Mouse (Mus musculus) hindbrain, embryonic 12.5 days (tissue): ENCODE measurements at regions not wholly inside any gene's neighbourhood (a gene's known extent, or its start where the extent isn't known, plus 50 kb on each side); places are given as distances from the start of the nearest gene placed in this dataset.

Source experiments
- ATAC-seq: fragments of 200-750 bp; cut with Nextera tagmentation; 2 replicates; pipeline ENCODE4 v1.8.0; 2017; ENCODE audit warnings: moderate TSS enrichment; ENCODE audit not compliant: low FRiP score
- H3K27ac ChIP-seq: fragments of 300-500 bp; sonication (generic); 2 replicates; pipeline ENCODE4 v1.5.1; 2016; ENCODE audit warnings: mild to moderate bottlenecking
- H3K27me3 ChIP-seq: fragments of 300-500 bp; sonication (generic); 2 replicates; pipeline ENCODE4 v1.6.1; 2016; ENCODE audit warnings: mild to moderate bottlenecking
- H3K36me3 ChIP-seq: fragments of 300-500 bp; sonication (generic); 2 replicates; pipeline ENCODE4 v1.6.1; 2016; ENCODE audit warnings: mild to moderate bottlenecking
- H3K4me1 ChIP-seq: fragments of 300-500 bp; sonication (generic); 2 replicates; pipeline ENCODE4 v1.6.1; 2016
- H3K4me2 ChIP-seq: fragments of 300-500 bp; sonication (generic); replicated peaks from 2 replicates; pipeline ENCODE4 v1.6.1; 2016; ENCODE audit warnings: mild to moderate bottlenecking
- H3K4me3 ChIP-seq: fragments of 300-500 bp; sonication (generic); 2 replicates; pipeline ENCODE4 v1.5.1; 2016; ENCODE audit warnings: mild to moderate bottlenecking
- H3K9ac ChIP-seq: fragments of 300-500 bp; sonication (generic); 2 replicates; pipeline ENCODE4 v1.6.1; 2016; ENCODE audit warnings: mild to moderate bottlenecking, moderate library complexity
- H3K9me3 ChIP-seq: fragments of 300-500 bp; sonication (generic); replicated peaks from 2 replicates; pipeline ENCODE4 v1.6.1; 2016; ENCODE audit warnings: mild to moderate bottlenecking
- WGBS: fragments of 180-500 bp; shearing (Covaris S2); methylation state at CpG from one replicate; pipeline ENCODE4 v1.1.7; 2016; 5-methylcytosine and 5-hydroxymethylcytosine counted together

GRCm38 (mm10) chr11:35011521-35012476, 109.2 kb upstream of the Slit3 start:
- no peaks in the 10 kb centered on the region for H3K9me3 ChIP-seq
- ATAC-seq = no peak
- H3K27ac ChIP-seq = peak overlapping the region; percentile 12; the same call in 1 of the 2 replicates
- H3K36me3 ChIP-seq = no peaks in the 10 kb centered on the region
- H3K4me2 ChIP-seq = no peak overlapping the region
- no peak overlapping the region for H3K9ac ChIP-seq
- 64% methylated on average over 24 of the region's 24 CpGs for WGBS
- no peak overlapping the region for H3K4me3 ChIP-seq
- H3K27me3 ChIP-seq = no peaks in the 10 kb centered on the region
- H3K4me1 ChIP-seq = peaks cover 12% of the 10 kb centered on the region

DNA sequence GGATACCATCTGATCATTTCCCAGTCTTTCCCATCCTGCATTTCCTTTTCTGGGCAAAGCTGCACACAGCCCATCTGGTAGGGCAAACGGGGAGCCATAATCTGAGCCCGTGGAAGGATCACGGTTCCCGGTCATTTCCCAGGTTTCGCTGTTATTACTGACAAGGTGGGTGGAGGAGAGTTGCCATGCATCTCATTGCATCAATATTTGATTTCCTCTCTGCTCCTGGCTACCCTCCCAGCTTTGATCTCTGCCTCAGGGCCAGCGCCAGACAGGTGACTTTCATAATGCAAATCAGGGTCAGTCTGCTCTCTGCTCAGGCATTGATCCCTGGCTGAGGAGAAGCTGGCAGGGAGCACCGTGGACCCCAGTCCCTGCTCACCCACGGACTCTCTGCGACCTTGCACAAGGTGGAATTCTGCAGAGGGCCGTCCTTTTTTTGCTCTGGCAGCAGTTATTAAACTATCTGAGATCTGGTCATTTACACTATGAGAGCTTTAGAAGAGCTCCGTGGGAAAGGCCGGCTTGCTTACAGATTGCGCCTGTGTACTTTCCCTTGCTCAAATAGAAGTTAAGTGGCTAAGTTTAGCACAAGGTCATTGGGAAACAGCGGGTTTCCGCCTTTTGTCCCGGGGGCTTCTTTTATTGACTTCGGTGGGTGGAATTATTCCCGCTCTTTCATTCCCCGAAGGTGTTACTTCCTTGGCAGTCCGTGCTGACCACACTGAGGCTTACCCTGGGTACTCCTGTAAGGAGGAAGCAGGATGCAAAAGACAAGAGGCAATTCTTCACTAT, 114.1 kb upstream of the Slit3 start:
- no peak for ATAC-seq

DNA sequence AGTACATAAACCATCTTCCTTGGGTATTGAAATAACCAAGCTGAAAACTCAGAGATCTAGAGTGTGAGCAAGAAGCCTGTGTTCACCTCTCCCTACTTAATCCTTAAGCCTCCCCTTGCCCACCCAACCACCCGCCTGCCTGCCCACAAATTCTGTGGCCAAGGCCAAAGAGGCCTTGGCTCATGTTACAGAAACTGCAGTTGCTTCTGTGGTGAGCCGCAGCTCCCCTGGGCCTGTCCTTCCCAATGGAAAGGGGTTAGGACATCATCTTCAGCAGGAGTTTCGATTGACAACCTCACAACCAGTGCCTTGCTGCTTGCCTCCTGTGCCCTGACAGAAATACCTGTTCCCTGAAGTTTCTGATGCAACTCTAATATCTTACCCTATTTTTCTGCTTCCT, 115.9 kb upstream of the Slit3 start:
- no peak for ATAC-seq

More for the DNA sequence above, 114.1 kb upstream of the Slit3 start:
- Histone ChIP-seq H3K4me2 (peak overlapping the region; percentile 6; the same call in 1 of the 2 replicates), H3K4me3 (no peak overlapping the region), H3K36me3 (no peaks in the 10 kb centered on the region), H3K9me3 (no peaks in the 10 kb centered on the region), H3K27me3 (no peaks in the 10 kb centered on the region), H3K9ac (no peak overlapping the region), H3K27ac (no peak overlapping the region), H3K4me1 (peaks cover 15% of the 10 kb centered on the region)
- 40% methylated on average over 20 of the region's 20 CpGs for WGBS

GRCm38 (mm10) chr11:35004431-35004830, 116.6 kb upstream of the Slit3 start:
- no peaks in the 10 kb centered on the region for H3K27me3 ChIP-seq
- H3K36me3 ChIP-seq = no peaks in the 10 kb centered on the region
- no peak overlapping the region for H3K4me3 ChIP-seq
- H3K4me1 ChIP-seq = peaks cover 11% of the 10 kb centered on the region
- no peaks in the 10 kb centered on the region for H3K9me3 ChIP-seq
- no peak for ATAC-seq
- no peak overlapping the region for H3K4me2 ChIP-seq
- no peak overlapping the region for H3K9ac ChIP-seq
- WGBS = 48% methylated on average over 1 of the region's 1 CpGs
- H3K27ac ChIP-seq = no peak overlapping the region

More for the DNA sequence above, 115.9 kb upstream of the Slit3 start:
- no peak overlapping the region for H3K4me2 ChIP-seq
- H3K36me3 ChIP-seq = no peaks in the 10 kb centered on the region
- H3K4me1 ChIP-seq = peaks cover 11% of the 10 kb centered on the region
- no peaks in the 10 kb centered on the region for H3K27me3 ChIP-seq
- no peak overlapping the region for H3K9ac ChIP-seq
- no peaks in the 10 kb centered on the region for H3K9me3 ChIP-seq
- 76% methylated on average over 3 of the region's 3 CpGs for WGBS
- H3K4me3 ChIP-seq = no peak overlapping the region
- no peak overlapping the region for H3K27ac ChIP-seq

GRCm38 (mm10) chr11:35003956-35004355, 117.1 kb upstream of the Slit3 start:
- H3K36me3 ChIP-seq = no peaks in the 10 kb centered on the region
- H3K4me2 ChIP-seq = no peak overlapping the region
- no peak overlapping the region for H3K4me3 ChIP-seq
- no peak for ATAC-seq
- H3K9me3 ChIP-seq = no peaks in the 10 kb centered on the region
- no peaks in the 10 kb centered on the region for H3K27me3 ChIP-seq
- 31% methylated on average over 3 of the region's 3 CpGs for WGBS
- no peak overlapping the region for H3K9ac ChIP-seq
- H3K27ac ChIP-seq = no peak overlapping the region
- peaks cover 11% of the 10 kb centered on the region for H3K4me1 ChIP-seq

GRCm38 (mm10) chr11:34997906-34998305, 123.1 kb upstream of the Slit3 start:
- no peak overlapping the region for H3K27ac ChIP-seq
- H3K4me2 ChIP-seq = no peak overlapping the region
- no peak overlapping the region for H3K9ac ChIP-seq
- H3K4me3 ChIP-seq = no peak overlapping the region
- H3K4me1 ChIP-seq = no peaks in the 10 kb centered on the region
- H3K36me3 ChIP-seq = no peaks in the 10 kb centered on the region
- H3K9me3 ChIP-seq = no peaks in the 10 kb centered on the region
- H3K27me3 ChIP-seq = no peaks in the 10 kb centered on the region
- 94% methylated on average over 2 of the region's 2 CpGs for WGBS
- ATAC-seq = no peak

- no peak overlapping the region for H3K4me3 ChIP-seq
- H3K36me3 ChIP-seq = no peaks in the 10 kb centered on the region
- H3K9me3 ChIP-seq = no peaks in the 10 kb centered on the region
- no peaks in the 10 kb centered on the region for H3K4me1 ChIP-seq
- H3K27ac ChIP-seq = no peak overlapping the region
- ATAC-seq = no peak
- WGBS = 74% methylated on average over 4 of the region's 4 CpGs
- H3K9ac ChIP-seq = no peak overlapping the region
- no peak overlapping the region for H3K4me2 ChIP-seq
- no peaks in the 10 kb centered on the region for H3K27me3 ChIP-seq
These were observed 125.5 kb upstream of the Slit3 start for GRCm38 (mm10) chr11:34995515-34995914.

DNA sequence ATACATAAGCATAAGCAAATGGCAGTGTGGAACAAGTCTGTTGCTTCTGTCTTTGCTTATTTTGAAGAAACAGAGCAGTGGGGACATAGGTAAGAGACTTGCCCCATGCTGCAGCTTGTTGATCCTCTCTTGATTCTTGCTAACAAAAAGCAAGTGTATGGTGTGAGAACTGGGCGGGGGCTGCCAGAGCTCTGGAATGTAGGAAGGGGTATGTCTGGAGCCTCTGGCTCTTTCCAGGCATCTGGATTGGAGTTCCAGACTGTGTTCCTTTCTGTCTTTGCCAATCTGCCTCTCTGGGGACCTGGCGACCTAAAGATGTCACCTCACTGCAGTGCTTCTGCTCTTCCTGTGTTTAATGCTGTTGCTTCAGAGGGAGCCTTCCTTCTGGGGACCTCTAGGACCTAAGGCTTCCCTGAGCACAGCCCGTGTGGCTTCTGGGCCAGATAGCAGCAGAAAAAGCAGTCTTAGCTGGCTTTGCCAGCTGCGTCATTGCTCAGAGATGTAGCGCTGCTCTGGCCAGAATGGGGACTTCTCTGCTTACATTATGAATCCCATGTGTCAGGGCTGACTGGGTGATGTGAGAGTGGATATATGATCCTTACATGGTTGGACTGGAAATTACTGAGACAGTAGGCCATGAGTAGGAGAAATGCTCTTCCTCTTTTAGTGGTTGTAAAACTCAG, 138.1 kb upstream of the Slit3 start:
- WGBS = 65% methylated on average over 5 of the region's 5 CpGs
- Histone ChIP-seq H3K4me3 (no peak overlapping the region), H3K36me3 (no peaks in the 10 kb centered on the region), H3K9me3 (no peaks in the 10 kb centered on the region), H3K27ac (no peak overlapping the region), H3K9ac (no peak overlapping the region), H3K27me3 (no peaks in the 10 kb centered on the region), H3K4me1 (no peaks in the 10 kb centered on the region), H3K4me2 (no peak overlapping the region)
- ATAC-seq = no peak

DNA sequence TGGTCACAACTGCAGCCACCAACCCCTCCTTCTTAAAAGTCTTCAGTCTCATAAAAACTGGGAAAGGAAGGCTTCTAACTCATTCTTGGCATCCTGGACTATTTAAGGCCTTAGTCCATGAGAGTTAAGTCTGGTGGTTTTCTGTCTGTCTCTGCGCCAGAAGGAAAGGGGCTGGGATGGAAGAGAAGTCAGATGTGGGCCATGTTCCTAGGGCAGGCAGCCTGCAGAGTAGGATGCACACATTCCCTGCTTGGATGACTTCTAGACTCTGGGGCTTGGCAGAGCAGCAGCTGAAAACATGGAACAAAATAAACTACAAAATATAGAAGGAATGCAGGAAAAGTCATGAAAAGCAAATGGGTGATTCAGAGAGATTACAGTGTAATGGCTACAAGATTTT, 140.8 kb upstream of the Slit3 start:
- ATAC-seq = no peak
- WGBS = 87% methylated on average over 1 of the region's 1 CpGs
- no peak overlapping the region for H3K4me3 ChIP-seq
- H3K9me3 ChIP-seq = no peaks in the 10 kb centered on the region
- H3K27ac ChIP-seq = no peak overlapping the region
- no peaks in the 10 kb centered on the region for H3K27me3 ChIP-seq
- H3K4me2 ChIP-seq = no peak overlapping the region
- H3K36me3 ChIP-seq = no peaks in the 10 kb centered on the region
- H3K4me1 ChIP-seq = no peaks in the 10 kb centered on the region
- no peak overlapping the region for H3K9ac ChIP-seq

GRCm38 (mm10) chr11:34977861-34978260, 143.2 kb upstream of the Slit3 start:
- Histone ChIP-seq H3K9me3 (no peaks in the 10 kb centered on the region), H3K9ac (no peak overlapping the region), H3K27ac (no peak overlapping the region), H3K27me3 (no peaks in the 10 kb centered on the region), H3K4me2 (no peak overlapping the region), H3K36me3 (no peaks in the 10 kb centered on the region), H3K4me1 (no peaks in the 10 kb centered on the region), H3K4me3 (no peak overlapping the region)
- 85% methylated on average over 7 of the region's 7 CpGs for WGBS
- ATAC-seq = no peak

- Histone ChIP-seq H3K27me3 (no peaks in the 10 kb centered on the region), H3K4me3 (no peak overlapping the region), H3K4me2 (no peak overlapping the region), H3K27ac (no peak overlapping the region), H3K9me3 (no peaks in the 10 kb centered on the region), H3K36me3 (no peaks in the 10 kb centered on the region), H3K9ac (no peak overlapping the region), H3K4me1 (no peaks in the 10 kb centered on the region)
- no peak for ATAC-seq
- 75% methylated on average over 8 of the region's 8 CpGs for WGBS
These were observed 142.4 kb upstream of the Spdl1 start for GRCm38 (mm10) chr11:34975771-34976302.

DNA sequence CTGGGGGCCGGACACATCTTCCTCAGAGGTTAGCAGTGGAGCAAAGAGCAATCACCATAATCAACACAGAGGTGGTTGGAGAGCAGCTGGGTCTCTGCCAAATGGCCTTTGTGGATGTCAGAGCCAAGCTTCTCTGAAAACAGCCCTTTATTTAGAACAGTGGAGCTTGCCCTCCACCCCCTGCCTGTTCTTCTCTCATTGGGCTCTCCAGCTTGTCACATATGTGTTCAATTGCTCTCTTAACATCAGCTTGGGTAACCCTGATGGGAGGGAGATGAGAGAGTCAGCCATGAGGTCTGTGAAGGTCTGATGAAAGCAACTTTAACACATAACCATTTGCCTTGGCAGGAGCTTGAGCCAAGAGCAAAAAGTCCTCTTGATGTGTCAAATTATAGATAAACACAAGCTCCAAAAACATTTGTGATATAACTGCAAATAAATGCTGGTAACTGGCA, 140.1 kb upstream of the Spdl1 start:
- no peak for ATAC-seq
- WGBS = 55% methylated on average over 1 of the region's 1 CpGs
- Histone ChIP-seq H3K9ac (no peak overlapping the region), H3K27ac (no peak overlapping the region), H3K36me3 (no peaks in the 10 kb centered on the region), H3K4me1 (no peaks in the 10 kb centered on the region), H3K27me3 (no peaks in the 10 kb centered on the region), H3K4me2 (no peak overlapping the region), H3K4me3 (no peak overlapping the region), H3K9me3 (no peaks in the 10 kb centered on the region)
